Mouse (Mus musculus): ENCODE data around the gene Pdia4.
A peak's percentile ranks its signal among the peaks of the same experiment; 100 is the strongest.
"Not testable (repeated sequence)": the region's sequence is repeated elsewhere in the genome, so short reads cannot be mapped to it uniquely, and the experiment has no call there.

Pdia4 gene

GRCm38 (mm10) chr6:47757849-47758248, 55.4 kb downstream of the Pdia4 start:
- peak; percentile 66 for DNase-seq (ENCODE audit: low spot score)

DNA sequence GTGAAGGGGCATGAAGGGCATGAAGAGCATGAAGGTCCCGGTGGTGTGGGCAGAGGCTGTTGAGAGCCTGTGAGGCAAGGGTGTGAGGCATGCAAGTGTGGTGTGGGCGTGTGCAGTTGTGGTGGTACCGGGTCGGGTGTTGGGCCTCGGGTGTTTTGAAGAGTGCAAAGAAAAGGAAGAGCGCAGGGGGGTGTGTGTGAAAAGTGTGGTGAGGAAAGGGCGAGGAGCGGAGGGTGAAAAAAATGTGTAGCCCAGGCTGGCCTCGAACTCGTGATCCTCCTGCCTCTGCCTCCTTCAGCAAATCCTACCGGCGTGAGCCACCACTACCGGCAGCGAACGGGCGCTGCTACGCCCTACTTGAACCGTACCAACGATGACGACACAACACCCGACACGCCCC, 55.8 kb downstream of the Pdia4 start:
- not testable (repeated sequence) for DNase-seq (ENCODE audit: low spot score)

- not testable (repeated sequence) for DNase-seq (ENCODE audit: low spot score)
Measured at GRCm38 (mm10) chr6:47753144-47753543, 60.1 kb downstream of the Pdia4 start.

GRCm38 (mm10) chr6:47748306-47748705, 64.9 kb downstream of the Pdia4 start:
- DNase-seq (ENCODE audit: low spot score) = peak; percentile 85

GRCm38 (mm10) chr6:47747886-47748285, 65.3 kb downstream of the Pdia4 start:
- not testable (repeated sequence) for DNase-seq (ENCODE audit: low spot score)
